Mouse (Mus musculus): ENCODE measurements at regions not wholly inside any gene's neighbourhood (a gene's known extent, or its start where the extent isn't known, plus 50 kb on each side); places are given as distances from the start of the nearest gene placed in this dataset.

DNA sequence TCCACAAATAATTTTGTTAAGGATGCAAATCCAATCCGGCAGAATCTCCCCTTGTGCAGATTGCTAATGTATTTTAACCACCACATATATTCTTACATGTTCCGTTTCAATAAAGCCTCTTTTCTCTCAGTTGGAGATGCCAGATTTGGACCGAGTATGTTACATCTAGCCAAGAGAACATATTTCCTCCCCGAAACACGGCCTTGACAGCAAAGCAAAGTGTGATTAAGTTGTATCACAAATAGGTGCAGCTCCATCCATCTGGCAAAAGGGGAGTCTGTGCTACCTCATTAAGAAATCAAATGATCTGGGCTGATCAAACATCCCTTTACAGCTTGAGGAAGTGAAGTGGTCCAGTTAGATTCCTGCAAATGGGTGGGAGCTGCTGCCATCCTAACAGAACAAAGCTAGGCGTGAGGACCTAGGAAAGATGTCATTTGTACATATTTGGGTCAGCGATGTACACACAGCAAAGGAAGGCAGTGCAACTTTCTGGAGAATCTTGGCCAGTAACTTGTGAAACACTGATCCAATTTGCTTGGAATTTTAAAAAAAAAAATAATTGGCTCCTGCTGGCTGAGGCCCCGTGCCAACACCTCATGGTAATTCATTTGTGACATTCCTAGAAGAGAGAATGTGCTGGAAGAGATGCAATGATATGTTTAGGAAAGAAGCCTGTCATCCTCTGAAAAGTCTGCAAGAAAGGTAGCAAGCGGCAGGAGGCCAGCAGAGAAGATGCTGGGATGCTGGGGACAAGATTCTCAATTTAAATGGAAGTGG, 223.8 kb downstream of the Rpl10-ps3 start:
- Histone ChIP-seq H3K4me1 (ENCODE audit: control insufficient read depth in 1 of 2, insufficient read depth in 2 of 2, low read length in 2 of 2) (no peaks in the 10 kb centered on the region), H3K36me3 (ENCODE audit: control insufficient read depth in 1 of 2, insufficient read depth in 2 of 2, low read length in 2 of 2) (no peaks in the 10 kb centered on the region), H3K27me3 (ENCODE audit: control insufficient read depth in 1 of 2, insufficient read depth in 2 of 2, low read length in 2 of 2) (no peaks in the 10 kb centered on the region), H3K9me3 (replicated peaks; ENCODE audit: insufficient read depth, low read length) (no peaks in the 10 kb centered on the region), H3K27ac (ENCODE audit: control insufficient read depth, low read depth, low read length) (no peak overlapping the region), H3K9ac (ENCODE audit: control insufficient read depth, low read depth, low read length, poor library complexity, severe bottlenecking) (no peak overlapping the region), H3K4me3 (ENCODE audit: control insufficient read depth in 1 of 2, insufficient read depth in 1 of 2, low read depth in 2 of 2, low read length in 2 of 2) (no peak overlapping the region), H3K79me2 (ENCODE audit: control insufficient read depth, insufficient read depth, low read length, poor library complexity) (no peaks in the 10 kb centered on the region)
- no peak for DNase-seq (ENCODE audit: low read depth, low spot score)
- TF ChIP-seq MYB (IDR thresholded peaks at IDR 0.05; ENCODE audit: low read depth, low read length) (no peak), TBP (IDR thresholded peaks at IDR 0.05; ENCODE audit: low read depth, low read length) (no peak), ZMIZ1 (IDR thresholded peaks at IDR 0.05; ENCODE audit: low read depth, low read length) (no peak), ZNF384 (IDR thresholded peaks at IDR 0.05; ENCODE audit: low read depth, low read length) (no peak), E2F4 (IDR thresholded peaks at IDR 0.05; ENCODE audit: borderline replicate concordance, low read depth, low read length) (no peak), EP300 (IDR thresholded peaks at IDR 0.05; ENCODE audit: low read depth in 1 of 2, low read length in 2 of 2) (no peak), NELFE (IDR thresholded peaks at IDR 0.05; ENCODE audit: low read depth, low read length) (no peak), NRF1 (IDR thresholded peaks at IDR 0.05; ENCODE audit: insufficient read depth, low read depth, low read length, poor library complexity, severe bottlenecking) (no peak), RAD21 (IDR thresholded peaks at IDR 0.05; ENCODE audit: low read depth, low read length) (no peak), POLR2A (IDR thresholded peaks at IDR 0.05; ENCODE audit: control insufficient read depth in 1 of 2, insufficient read depth in 1 of 2, low read depth in 1 of 2, low read length in 2 of 2, poor library complexity in 1 of 2) (no peak), SIN3A (IDR thresholded peaks at IDR 0.05; ENCODE audit: low read length) (no peak), POLR2AphosphoS2 (IDR thresholded peaks at IDR 0.05; ENCODE audit: low read length) (no peak), JUND (IDR thresholded peaks at IDR 0.05; ENCODE audit: low read depth, low read length) (no peak), CHD2 (IDR thresholded peaks at IDR 0.05; ENCODE audit: low read length) (no peak), SMC3 (IDR thresholded peaks at IDR 0.05; ENCODE audit: low read depth, low read length) (no peak), MAX (IDR thresholded peaks at IDR 0.05; ENCODE audit: low read length) (no peak)

DNA sequence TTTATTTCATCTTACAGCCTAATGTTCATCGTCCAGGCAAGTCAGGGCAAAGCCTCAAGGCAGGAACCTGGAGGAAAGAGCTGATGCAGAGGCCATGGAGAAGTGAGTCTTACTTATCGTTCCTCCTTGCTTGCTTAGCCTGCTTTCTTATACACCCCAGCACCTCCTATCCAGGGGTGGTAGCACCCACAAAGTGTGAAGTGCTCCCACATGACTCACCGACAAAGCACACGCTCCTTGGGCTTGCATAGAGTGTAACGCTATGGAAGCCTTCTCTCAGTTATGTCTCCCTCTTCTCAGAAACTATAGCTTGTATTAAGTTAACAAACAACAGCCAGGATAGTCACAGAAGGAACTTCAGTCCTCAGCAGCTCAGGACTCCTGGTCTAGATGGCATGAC, 225.4 kb downstream of the Rpl10-ps3 start:
- TF ChIP-seq POLR2A (IDR thresholded peaks at IDR 0.05; ENCODE audit: control insufficient read depth in 1 of 2, insufficient read depth in 1 of 2, low read depth in 1 of 2, low read length in 2 of 2, poor library complexity in 1 of 2) (no peak), MYC (IDR thresholded peaks at IDR 0.05; ENCODE audit: low read depth, low read length) (no peak), BHLHE40 (IDR thresholded peaks at IDR 0.05; ENCODE audit: borderline replicate concordance, low read depth, low read length) (no peak), POLR2AphosphoS2 (IDR thresholded peaks at IDR 0.05; ENCODE audit: low read length) (no peak), E2F4 (IDR thresholded peaks at IDR 0.05; ENCODE audit: borderline replicate concordance, low read depth, low read length) (no peak), MYB (IDR thresholded peaks at IDR 0.05; ENCODE audit: low read depth, low read length) (no peak), MEF2A (IDR thresholded peaks at IDR 0.05; ENCODE audit: extremely low read depth, insufficient replicate concordance, low read depth, low read length, poor library complexity, severe bottlenecking) (no peak), CHD1 (IDR thresholded peaks at IDR 0.05; ENCODE audit: low read depth, low read length) (no peak), ZKSCAN1 (IDR thresholded peaks at IDR 0.05; ENCODE audit: low read depth, low read length) (no peak), USF1 (IDR thresholded peaks at IDR 0.05; ENCODE audit: low read depth, low read length) (no peak), MXI1 (IDR thresholded peaks at IDR 0.05; ENCODE audit: low read depth, low read length) (no peak), TCF12 (IDR thresholded peaks at IDR 0.05; ENCODE audit: low read depth, low read length) (no peak), ZMIZ1 (IDR thresholded peaks at IDR 0.05; ENCODE audit: low read depth, low read length) (no peak), CTCF (IDR thresholded peaks at IDR 0.05 in 2 of 3, conservative IDR thresholded peaks at IDR 0.05 in 1 of 3; ENCODE audit: control insufficient read depth in 1 of 3, insufficient read depth in 1 of 3, low read depth in 2 of 3, low read length in 3 of 3, poor library complexity in 1 of 3, severe bottlenecking in 1 of 3) (no peak)
- H3K4me1 ChIP-seq (ENCODE audit: control insufficient read depth in 1 of 2, insufficient read depth in 2 of 2, low read length in 2 of 2), result no peaks in the 10 kb centered on the region
- no peaks in the 10 kb centered on the region for H3K36me3 ChIP-seq (ENCODE audit: control insufficient read depth in 1 of 2, insufficient read depth in 2 of 2, low read length in 2 of 2)
- no peaks in the 10 kb centered on the region for H3K27me3 ChIP-seq (ENCODE audit: control insufficient read depth in 1 of 2, insufficient read depth in 2 of 2, low read length in 2 of 2)
- no peak overlapping the region for H3K4me3 ChIP-seq (ENCODE audit: control insufficient read depth in 1 of 2, insufficient read depth in 1 of 2, low read depth in 2 of 2, low read length in 2 of 2)
- H3K9ac ChIP-seq (ENCODE audit: control insufficient read depth, low read depth, low read length, poor library complexity, severe bottlenecking), result no peak overlapping the region
- no peak for DNase-seq (ENCODE audit: low read depth, low spot score)
- no peaks in the 10 kb centered on the region for H3K79me2 ChIP-seq (ENCODE audit: control insufficient read depth, insufficient read depth, low read length, poor library complexity)
- H3K27ac ChIP-seq (ENCODE audit: control insufficient read depth, low read depth, low read length), result no peak overlapping the region
- H3K9me3 ChIP-seq (replicated peaks; ENCODE audit: insufficient read depth, low read length), result no peaks in the 10 kb centered on the region

All from MEL (cell line).